Mouse (Mus musculus) lung, postnatal 0 days (tissue): ENCODE measurements around the gene Prkcd.

Source experiments
- CTCF ChIP-seq: IDR thresholded peaks from 2 replicates; pipeline ENCODE4 v1.5.1; 2016; ENCODE audit warnings: antibody characterized with exemption, mild to moderate bottlenecking
- EP300 ChIP-seq: IDR thresholded peaks from 2 replicates; pipeline ENCODE4 v1.6.1; 2016; ENCODE audit warnings: antibody characterized with exemption, mild to moderate bottlenecking, control low read depth

DNA sequence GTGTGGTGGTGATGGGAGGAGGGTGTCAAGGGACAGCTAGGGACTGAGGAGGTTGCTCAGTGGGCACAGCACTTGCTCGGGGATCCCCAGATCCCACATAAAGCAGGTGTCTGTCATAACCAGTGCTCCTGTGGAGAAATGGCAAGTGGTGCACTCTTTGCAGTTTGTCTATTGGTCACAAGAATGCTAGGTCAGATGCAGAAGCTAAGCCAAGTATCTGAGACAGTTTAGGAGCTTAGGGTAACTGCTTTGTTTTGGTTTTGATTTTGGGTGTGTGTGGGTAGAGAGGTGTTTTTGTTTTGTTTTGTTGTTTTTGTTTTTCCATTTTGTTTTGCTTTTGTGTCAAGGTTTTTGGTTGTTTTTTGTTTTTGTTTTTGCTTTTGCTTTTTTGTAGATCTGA, 44.8 kb downstream of the Prkcd start:
- no peak for TF ChIP-seq CTCF
- no peak for TF ChIP-seq EP300
